Mouse (Mus musculus): Measurements from ENCODE around the gene Stambpl1. TPM values are rescaled to one million over a fixed set of nuclear protein-coding genes. Genes with fewer than 3 reads are reported as not detected.

Gene Stambpl1
- total and polyA plus RNA-seq, 2 experiments from 2014 or later: 19.4 to 21.2 TPM

GRCm38 (mm10) chr19:34217761-34218160 is 25.7 kb downstream of the Stambpl1 start:
- ATAC-seq (no peak), DNase-seq (ENCODE audit: low spot score) (no peak)
- Histone ChIP-seq H3K4me3 (ENCODE audit: low read length) (no peak overlapping the region), H3K36me3 (ENCODE audit: insufficient read depth, low read length) (no peaks in the 10 kb centered on the region), H3K4me2 (ENCODE audit: low read depth, low read length) (no peak overlapping the region), H3K9me3 (ENCODE audit: low read length) (no peaks in the 10 kb centered on the region), H3K4me1 (ENCODE audit: insufficient read depth, low read length) (no peaks in the 10 kb centered on the region), H3K27ac (no peak overlapping the region), H3K9ac (replicated peaks; ENCODE audit: low read length) (no peak overlapping the region), H3K27me3 (ENCODE audit: insufficient read depth, low read length) (no peaks in the 10 kb centered on the region)
- no peak for TF ChIP-seq CTCF (IDR thresholded peaks at IDR 0.05; ENCODE audit: low read depth)
- 83% methylated on average over 3 of the region's 3 CpGs for WGBS

DNA sequence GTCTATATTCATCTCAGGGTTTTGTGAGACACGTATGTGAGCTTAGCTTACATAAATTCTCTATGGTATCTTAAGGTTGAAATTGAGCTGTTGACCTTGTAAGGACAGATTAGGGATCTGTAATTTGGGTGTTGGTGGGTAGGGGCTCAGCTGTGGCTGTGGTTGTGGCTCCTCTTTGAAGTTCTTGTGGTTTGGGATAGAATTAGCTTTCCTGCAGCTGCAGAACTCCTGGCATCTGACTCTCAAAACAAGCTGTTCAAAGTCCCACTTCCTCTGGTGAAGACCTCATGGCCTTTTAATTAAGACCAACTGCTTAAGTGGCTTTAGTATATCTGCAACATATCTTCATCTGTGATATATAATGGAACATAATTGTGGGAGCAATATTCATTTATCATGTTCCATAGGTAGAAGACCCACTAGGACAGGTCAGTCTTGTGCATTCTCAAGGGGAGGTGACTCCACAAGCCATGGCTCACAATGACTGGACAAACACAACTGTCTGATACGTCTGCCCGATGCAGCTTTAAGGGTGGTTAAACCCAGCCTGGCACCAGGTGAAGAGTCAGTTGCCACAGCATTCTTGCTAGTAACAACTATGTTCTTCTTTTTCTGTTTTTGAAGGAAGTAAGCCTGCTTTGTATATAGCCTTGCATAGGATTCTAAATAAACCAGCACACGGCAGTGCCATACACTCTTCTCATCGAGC is 27.4 kb downstream of the Stambpl1 start:
- TF ChIP-seq CTCF (IDR thresholded peaks at IDR 0.05; ENCODE audit: low read depth): no peak
- H3K4me2 ChIP-seq (ENCODE audit: low read depth, low read length): no peak overlapping the region
- WGBS: 89% methylated on average over 5 of the region's 5 CpGs

GRCm38 (mm10) chr19:34220732-34221380 is 28.8 kb downstream of the Stambpl1 start:
- H3K36me3 ChIP-seq (ENCODE audit: insufficient read depth, low read length): no peaks in the 10 kb centered on the region
- H3K4me1 ChIP-seq (ENCODE audit: insufficient read depth, low read length): no peaks in the 10 kb centered on the region
- H3K27ac ChIP-seq: no peak overlapping the region
- no peak for ATAC-seq
- DNase-seq (ENCODE audit: low spot score): no peak
- TF ChIP-seq CTCF (IDR thresholded peaks at IDR 0.05; ENCODE audit: low read depth): no peak
- no peak overlapping the region for H3K9ac ChIP-seq (replicated peaks; ENCODE audit: low read length)
- no peaks in the 10 kb centered on the region for H3K9me3 ChIP-seq (ENCODE audit: low read length)
- H3K4me3 ChIP-seq (ENCODE audit: low read length): no peak overlapping the region
- no peaks in the 10 kb centered on the region for H3K27me3 ChIP-seq (ENCODE audit: insufficient read depth, low read length)
- WGBS: 78% methylated on average over 3 of the region's 3 CpGs
- H3K4me2 ChIP-seq (ENCODE audit: low read depth, low read length): no peak overlapping the region

More for the DNA sequence above, 27.4 kb downstream of the Stambpl1 start:
- no peak overlapping the region for H3K4me3 ChIP-seq (ENCODE audit: low read length)
- H3K9ac ChIP-seq (replicated peaks; ENCODE audit: low read length): no peak overlapping the region
- H3K27ac ChIP-seq: no peak overlapping the region
- no peak for ATAC-seq
- H3K4me1 ChIP-seq (ENCODE audit: insufficient read depth, low read length): no peaks in the 10 kb centered on the region
- H3K9me3 ChIP-seq (ENCODE audit: low read length): no peaks in the 10 kb centered on the region
- no peak for DNase-seq (ENCODE audit: low spot score)
- H3K36me3 ChIP-seq (ENCODE audit: insufficient read depth, low read length): no peaks in the 10 kb centered on the region
- H3K27me3 ChIP-seq (ENCODE audit: insufficient read depth, low read length): no peaks in the 10 kb centered on the region

- ATAC-seq: no peak
- TF ChIP-seq CTCF (IDR thresholded peaks at IDR 0.05; ENCODE audit: low read depth): no peak
- Histone ChIP-seq H3K4me1 (ENCODE audit: insufficient read depth, low read length) (no peaks in the 10 kb centered on the region), H3K4me2 (ENCODE audit: low read depth, low read length) (no peak overlapping the region), H3K9me3 (ENCODE audit: low read length) (no peaks in the 10 kb centered on the region), H3K27me3 (ENCODE audit: insufficient read depth, low read length) (no peaks in the 10 kb centered on the region), H3K36me3 (ENCODE audit: insufficient read depth, low read length) (no peaks in the 10 kb centered on the region), H3K4me3 (ENCODE audit: low read length) (no peak overlapping the region), H3K27ac (no peak overlapping the region), H3K9ac (replicated peaks; ENCODE audit: low read length) (no peak overlapping the region)
- WGBS: 89% methylated on average over 3 of the region's 3 CpGs
- no peak for DNase-seq (ENCODE audit: low spot score)
These were observed 30.8 kb downstream of the Stambpl1 start for GRCm38 (mm10) chr19:34222805-34223204.

DNA sequence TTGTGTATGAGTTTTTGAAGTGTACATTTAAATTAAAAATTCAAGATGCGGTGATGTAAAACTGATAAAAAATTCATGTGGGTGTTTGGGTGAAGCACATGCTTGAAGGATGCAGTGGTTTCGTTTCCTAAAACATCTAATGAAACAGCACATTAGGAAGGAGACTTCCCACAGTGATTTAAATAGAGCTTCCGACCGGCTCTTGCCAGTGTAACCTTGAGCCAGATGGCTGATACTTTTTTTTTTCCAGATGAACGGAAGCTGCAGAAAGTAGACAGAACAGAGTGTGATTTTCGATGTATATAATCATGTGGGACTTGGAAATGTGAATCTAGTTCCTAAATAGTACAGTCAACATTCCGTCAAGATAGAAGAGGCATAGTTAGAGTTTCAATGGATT is 39.6 kb downstream of the Stambpl1 start:
- Histone ChIP-seq H3K4me3 (ENCODE audit: low read length) (no peak overlapping the region), H3K4me1 (ENCODE audit: insufficient read depth, low read length) (no peaks in the 10 kb centered on the region), H3K27ac (no peak overlapping the region), H3K4me2 (ENCODE audit: low read depth, low read length) (no peak overlapping the region), H3K9me3 (ENCODE audit: low read length) (no peaks in the 10 kb centered on the region), H3K9ac (replicated peaks; ENCODE audit: low read length) (no peak overlapping the region), H3K36me3 (ENCODE audit: insufficient read depth, low read length) (peaks cover 8% of the 10 kb centered on the region; the same call in 1 of the 2 replicates), H3K27me3 (ENCODE audit: insufficient read depth, low read length) (no peaks in the 10 kb centered on the region)
- DNase-seq (ENCODE audit: low spot score) (peak; percentile 27), ATAC-seq (no peak)
- TF ChIP-seq CTCF (IDR thresholded peaks at IDR 0.05; ENCODE audit: low read depth): no peak
- 49% methylated on average over 7 of the region's 7 CpGs for WGBS

DNA sequence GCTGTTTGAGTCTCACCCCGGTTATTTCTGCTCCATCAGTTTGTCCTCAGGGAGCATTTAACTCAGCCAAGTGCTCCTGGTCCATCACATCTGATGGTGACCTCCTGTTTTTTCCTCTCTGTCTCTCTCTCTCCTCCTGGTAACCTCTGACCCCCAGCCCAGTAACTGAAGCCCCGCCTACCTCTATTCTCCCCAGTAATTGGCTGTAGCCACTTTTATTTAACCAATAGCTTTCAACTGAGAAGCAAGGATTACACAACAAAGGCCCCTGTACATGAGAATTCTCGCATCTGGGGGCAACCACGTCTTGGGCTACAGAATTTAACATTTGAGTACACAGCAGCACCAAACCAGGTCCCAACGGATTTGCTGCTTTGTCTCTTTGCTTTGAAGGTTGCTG is 40.3 kb downstream of the Stambpl1 start:
- Histone ChIP-seq H3K27me3 (ENCODE audit: insufficient read depth, low read length) (no peaks in the 10 kb centered on the region), H3K4me2 (ENCODE audit: low read depth, low read length) (no peak overlapping the region), H3K36me3 (ENCODE audit: insufficient read depth, low read length) (peaks cover 8% of the 10 kb centered on the region; the same call in 1 of the 2 replicates), H3K9ac (replicated peaks; ENCODE audit: low read length) (no peak overlapping the region), H3K27ac (no peak overlapping the region), H3K4me1 (ENCODE audit: insufficient read depth, low read length) (no peaks in the 10 kb centered on the region), H3K4me3 (ENCODE audit: low read length) (no peak overlapping the region), H3K9me3 (ENCODE audit: low read length) (no peaks in the 10 kb centered on the region)
- 54% methylated on average over 5 of the region's 5 CpGs for WGBS
- no peak for TF ChIP-seq CTCF (IDR thresholded peaks at IDR 0.05; ENCODE audit: low read depth)
- no peak for ATAC-seq
- DNase-seq (ENCODE audit: low spot score): no peak

DNA sequence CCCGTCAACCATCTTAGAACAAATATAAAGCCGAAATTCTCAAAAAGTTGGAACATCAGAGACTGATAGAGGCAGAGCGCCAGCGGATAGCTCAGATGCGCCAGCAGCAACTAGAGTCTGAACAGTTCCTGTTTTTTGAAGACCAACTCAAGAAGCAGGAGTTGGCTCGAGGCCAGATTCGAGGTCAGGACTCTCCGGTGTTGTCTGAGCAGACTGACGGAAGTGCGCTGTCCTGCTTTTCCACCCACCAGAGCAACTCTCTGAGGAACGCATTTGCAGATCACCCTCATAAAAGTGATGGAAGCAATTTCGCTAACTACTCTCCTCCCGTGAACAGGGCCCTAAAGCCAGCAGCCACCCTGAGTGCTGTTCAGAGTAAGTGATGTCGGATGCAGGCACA is 41.9 kb downstream of the Stambpl1 start:
- Histone ChIP-seq H3K9ac (replicated peaks; ENCODE audit: low read length) (no peak overlapping the region), H3K27me3 (ENCODE audit: insufficient read depth, low read length) (no peaks in the 10 kb centered on the region), H3K27ac (no peak overlapping the region), H3K36me3 (ENCODE audit: insufficient read depth, low read length) (peaks cover 8% of the 10 kb centered on the region; the same call in 1 of the 2 replicates), H3K4me1 (ENCODE audit: insufficient read depth, low read length) (no peaks in the 10 kb centered on the region), H3K4me3 (ENCODE audit: low read length) (no peak overlapping the region), H3K9me3 (ENCODE audit: low read length) (no peaks in the 10 kb centered on the region), H3K4me2 (ENCODE audit: low read depth, low read length) (no peak overlapping the region)
- ATAC-seq (no peak), DNase-seq (ENCODE audit: low spot score) (peak; percentile 33)
- TF ChIP-seq CTCF (IDR thresholded peaks at IDR 0.05; ENCODE audit: low read depth): no peak
- 83% methylated on average over 14 of the region's 14 CpGs for WGBS

Data from hindbrain, postnatal 0 days (tissue).